Mouse (Mus musculus): Measurements from ENCODE around the gene Itgb5. TPM values are rescaled to one million over a fixed set of nuclear protein-coding genes. Genes with fewer than 3 reads are reported as not detected.

The Itgb5 gene
- 13.8 and 22.0 TPM in 2 replicates for polyA plus RNA-seq (2014; fragmentation: Nextera tagmentation; extraction: Ambion mirVana)

DNA sequence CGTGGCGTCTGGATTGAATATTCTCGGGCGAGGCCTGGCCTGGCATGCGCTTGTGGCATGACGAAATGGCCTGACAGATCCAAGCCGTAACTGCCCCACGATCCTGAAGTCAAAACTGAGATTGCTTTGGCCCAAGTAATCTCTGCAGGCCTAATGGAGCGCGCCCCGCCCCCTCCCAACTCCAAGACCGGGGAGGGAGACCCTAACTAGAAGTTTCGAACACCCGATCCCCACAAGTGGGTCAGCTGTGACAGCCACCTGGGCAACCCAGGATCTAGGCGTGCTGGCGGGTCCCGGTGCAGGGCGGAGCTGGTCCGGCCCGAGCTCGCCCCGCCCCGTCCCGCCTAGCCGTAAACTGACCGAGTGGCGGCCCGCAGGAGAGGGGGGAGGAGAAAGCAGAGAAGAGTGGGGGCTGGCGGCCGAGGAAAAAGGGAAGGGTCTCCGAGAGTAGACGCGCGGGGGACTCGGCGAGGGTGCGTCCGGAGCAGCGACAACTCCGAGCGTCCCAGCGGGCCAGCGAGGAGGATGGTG lies at the start of gene Itgb5:
Gene Itgb5 (plus strand): TSS at position 365 of the 531 bp plus-strand sequence.
- Histone ChIP-seq H3K9me3 (ENCODE audit: control insufficient read depth, low read length) (no peaks in the 10 kb centered on the region), H3K9ac (replicated peaks; ENCODE audit: low read depth, low read length) (peak within 1 kb of the TSS; percentile 55), H3K4me1 (ENCODE audit: control insufficient read depth, insufficient read depth, low read length) (peaks cover 26% of the 10 kb centered on the region; the same call in 1 of the 2 replicates), H3K27ac (ENCODE audit: low read depth, low read length) (0 out of 2 replicates have a peak within 1 kb of the TSS, but pooled peaks have one; percentile 28), H3K27me3 (ENCODE audit: control insufficient read depth, insufficient read depth, low read length) (peaks cover 18% of the 10 kb centered on the region), H3K36me3 (ENCODE audit: control insufficient read depth, insufficient read depth, low read length) (no peaks in the 10 kb centered on the region), H3K4me3 (ENCODE audit: low read depth, low read length) (peak within 1 kb of the TSS; percentile 70), H3K4me2 (ENCODE audit: low read depth, low read length) (peak within 1 kb of the TSS; percentile 99)
- peak; percentile 68 for ATAC-seq (ENCODE audit: low read depth)
- WGBS = under 1% methylated on average over 37 of the region's 43 CpGs

DNA sequence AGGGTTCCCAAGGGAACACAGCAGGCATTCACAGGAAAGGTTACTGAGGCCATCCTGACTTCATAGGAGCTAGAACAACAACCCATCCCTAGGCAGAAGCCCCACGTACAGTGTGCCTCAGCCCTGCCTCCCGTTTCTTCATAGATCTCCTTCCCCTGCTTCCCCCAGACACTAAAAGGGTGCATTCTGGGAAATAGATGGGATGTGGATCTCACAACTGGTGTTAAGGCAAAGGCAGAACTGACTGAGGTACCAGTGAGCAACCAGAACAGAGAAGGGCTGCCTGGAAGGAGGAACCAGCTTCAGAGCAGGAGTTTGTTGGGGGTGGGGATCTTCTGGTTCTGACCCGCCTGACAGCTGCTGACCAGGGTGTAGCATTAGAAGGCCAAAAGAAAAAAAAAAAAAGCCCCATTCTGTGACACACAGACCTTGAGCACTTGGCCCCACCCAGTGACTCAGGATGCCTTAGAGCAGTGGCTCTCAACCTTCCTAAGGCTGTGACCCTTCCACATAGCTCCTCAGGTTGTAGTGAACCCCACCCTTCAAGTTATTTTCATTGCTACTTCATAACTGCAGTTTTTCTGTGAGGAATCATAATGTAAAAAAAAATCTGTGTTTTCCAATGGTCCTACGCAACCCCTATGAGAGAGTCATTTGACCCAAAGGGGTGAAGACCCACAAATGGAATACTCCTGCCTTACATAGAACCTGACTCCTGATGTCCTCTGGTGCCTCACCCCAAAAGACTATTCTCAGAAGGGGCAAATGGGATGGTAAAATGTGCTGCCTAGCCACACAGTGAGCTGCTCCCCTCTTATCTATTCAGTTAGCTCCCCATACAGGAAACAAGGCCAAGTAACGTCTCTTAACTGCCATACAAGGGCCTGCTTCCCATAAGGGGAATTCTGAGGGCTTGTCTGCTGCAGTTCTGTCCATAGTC lies 47.4 kb upstream of the Itgb5 start:
- Histone ChIP-seq H3K27ac (ENCODE audit: low read depth, low read length) (no peak overlapping the region), H3K4me2 (ENCODE audit: low read depth, low read length) (no peak overlapping the region), H3K27me3 (ENCODE audit: control insufficient read depth, insufficient read depth, low read length) (no peaks in the 10 kb centered on the region), H3K36me3 (ENCODE audit: control insufficient read depth, insufficient read depth, low read length) (no peaks in the 10 kb centered on the region), H3K9me3 (ENCODE audit: control insufficient read depth, low read length) (no peaks in the 10 kb centered on the region), H3K9ac (replicated peaks; ENCODE audit: low read depth, low read length) (no peak overlapping the region), H3K4me3 (ENCODE audit: low read depth, low read length) (no peak overlapping the region), H3K4me1 (ENCODE audit: control insufficient read depth, insufficient read depth, low read length) (no peaks in the 10 kb centered on the region)
- no peak for ATAC-seq (ENCODE audit: low read depth)
- WGBS = 75% methylated on average over 5 of the region's 5 CpGs

DNA sequence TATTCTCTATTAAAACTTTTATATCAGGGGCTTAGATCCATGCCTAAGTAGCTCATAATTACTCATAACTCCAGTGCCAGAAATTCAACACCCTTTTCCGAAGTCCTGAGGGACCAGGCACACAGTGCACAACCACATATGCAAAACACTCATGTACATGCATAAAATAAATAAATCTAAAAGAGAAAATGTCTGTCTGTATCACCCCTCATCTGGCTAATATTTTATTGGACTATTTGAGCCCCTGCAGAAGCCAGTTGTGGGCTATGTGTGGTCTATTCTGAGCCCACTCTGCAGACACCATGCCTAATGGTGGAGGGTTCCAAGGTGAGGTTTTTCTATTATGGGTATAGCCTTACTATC lies 46.8 kb upstream of the Itgb5 start:
- H3K4me2 ChIP-seq (ENCODE audit: low read depth, low read length) = no peak overlapping the region
- no peak overlapping the region for H3K27ac ChIP-seq (ENCODE audit: low read depth, low read length)
- H3K9ac ChIP-seq (replicated peaks; ENCODE audit: low read depth, low read length) = no peak overlapping the region
- H3K4me1 ChIP-seq (ENCODE audit: control insufficient read depth, insufficient read depth, low read length) = no peaks in the 10 kb centered on the region
- no peaks in the 10 kb centered on the region for H3K36me3 ChIP-seq (ENCODE audit: control insufficient read depth, insufficient read depth, low read length)
- 94% methylated on average over 1 of the region's 1 CpGs for WGBS
- ATAC-seq (ENCODE audit: low read depth) = no peak
- no peaks in the 10 kb centered on the region for H3K9me3 ChIP-seq (ENCODE audit: control insufficient read depth, low read length)
- H3K27me3 ChIP-seq (ENCODE audit: control insufficient read depth, insufficient read depth, low read length) = no peaks in the 10 kb centered on the region
- no peak overlapping the region for H3K4me3 ChIP-seq (ENCODE audit: low read depth, low read length)

DNA sequence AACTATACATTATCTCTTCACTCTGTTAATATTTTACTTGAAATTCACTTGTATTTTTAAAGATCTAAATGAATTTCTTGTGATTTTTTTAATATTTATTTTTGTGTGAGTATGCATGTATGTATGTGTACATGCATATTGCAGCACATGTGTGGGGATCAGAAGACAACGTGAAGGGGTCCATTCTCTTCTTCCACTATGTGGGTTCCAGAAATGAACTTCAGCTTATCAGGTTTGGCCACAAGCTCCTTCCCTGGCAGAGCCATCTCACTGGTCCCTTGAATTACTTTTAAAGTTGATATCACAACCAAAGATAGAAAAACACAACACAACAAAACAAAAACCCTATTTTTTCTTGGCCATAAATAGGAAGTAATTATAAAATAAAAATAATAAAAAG lies 44.9 kb upstream of the Itgb5 start:
- Histone ChIP-seq H3K36me3 (ENCODE audit: control insufficient read depth, insufficient read depth, low read length) (no peaks in the 10 kb centered on the region), H3K9ac (replicated peaks; ENCODE audit: low read depth, low read length) (no peak overlapping the region), H3K4me1 (ENCODE audit: control insufficient read depth, insufficient read depth, low read length) (no peaks in the 10 kb centered on the region), H3K27ac (ENCODE audit: low read depth, low read length) (no peak overlapping the region), H3K4me3 (ENCODE audit: low read depth, low read length) (no peak overlapping the region), H3K4me2 (ENCODE audit: low read depth, low read length) (no peak overlapping the region), H3K9me3 (ENCODE audit: control insufficient read depth, low read length) (no peaks in the 10 kb centered on the region), H3K27me3 (ENCODE audit: control insufficient read depth, insufficient read depth, low read length) (no peaks in the 10 kb centered on the region)
- no peak for ATAC-seq (ENCODE audit: low read depth)
- WGBS = 95% methylated on average over 1 of the region's 1 CpGs

DNA sequence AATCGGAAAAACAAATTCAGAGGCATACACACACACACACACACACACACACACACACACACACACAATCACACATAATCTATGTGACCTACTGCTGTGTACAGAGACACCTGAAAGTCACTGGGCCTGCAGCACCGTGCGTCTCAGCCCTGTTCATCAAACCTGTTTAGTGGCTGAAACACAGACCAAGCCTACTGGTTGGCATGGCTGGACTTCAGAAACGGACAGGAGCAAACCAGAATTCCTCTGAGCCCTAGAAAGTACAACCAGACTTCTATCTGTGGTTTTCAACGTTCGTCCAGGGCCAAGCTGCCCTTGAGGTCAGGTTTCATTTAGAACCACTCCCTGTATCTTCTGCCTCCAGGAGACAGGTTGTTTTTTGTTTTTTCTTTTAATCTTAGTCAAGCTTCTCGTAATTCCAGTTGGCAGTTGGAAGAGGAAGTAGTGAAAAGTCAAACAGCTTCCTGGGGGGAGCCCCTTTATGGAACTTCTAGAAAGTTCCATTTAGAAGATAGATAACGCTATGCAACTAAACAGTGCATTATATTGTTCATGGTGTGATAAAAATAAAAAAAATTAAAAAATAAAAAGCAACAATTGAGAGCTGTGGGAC lies 44.3 kb upstream of the Itgb5 start:
- 82% methylated on average over 8 of the region's 8 CpGs for WGBS
- H3K4me2 ChIP-seq (ENCODE audit: low read depth, low read length) = no peak overlapping the region
- H3K9me3 ChIP-seq (ENCODE audit: control insufficient read depth, low read length) = no peaks in the 10 kb centered on the region
- H3K27me3 ChIP-seq (ENCODE audit: control insufficient read depth, insufficient read depth, low read length) = no peaks in the 10 kb centered on the region
- ATAC-seq (ENCODE audit: low read depth) = no peak
- H3K9ac ChIP-seq (replicated peaks; ENCODE audit: low read depth, low read length) = no peak overlapping the region
- H3K4me3 ChIP-seq (ENCODE audit: low read depth, low read length) = no peak overlapping the region
- H3K27ac ChIP-seq (ENCODE audit: low read depth, low read length) = no peak overlapping the region
- H3K36me3 ChIP-seq (ENCODE audit: control insufficient read depth, insufficient read depth, low read length) = no peaks in the 10 kb centered on the region
- H3K4me1 ChIP-seq (ENCODE audit: control insufficient read depth, insufficient read depth, low read length) = no peaks in the 10 kb centered on the region

DNA sequence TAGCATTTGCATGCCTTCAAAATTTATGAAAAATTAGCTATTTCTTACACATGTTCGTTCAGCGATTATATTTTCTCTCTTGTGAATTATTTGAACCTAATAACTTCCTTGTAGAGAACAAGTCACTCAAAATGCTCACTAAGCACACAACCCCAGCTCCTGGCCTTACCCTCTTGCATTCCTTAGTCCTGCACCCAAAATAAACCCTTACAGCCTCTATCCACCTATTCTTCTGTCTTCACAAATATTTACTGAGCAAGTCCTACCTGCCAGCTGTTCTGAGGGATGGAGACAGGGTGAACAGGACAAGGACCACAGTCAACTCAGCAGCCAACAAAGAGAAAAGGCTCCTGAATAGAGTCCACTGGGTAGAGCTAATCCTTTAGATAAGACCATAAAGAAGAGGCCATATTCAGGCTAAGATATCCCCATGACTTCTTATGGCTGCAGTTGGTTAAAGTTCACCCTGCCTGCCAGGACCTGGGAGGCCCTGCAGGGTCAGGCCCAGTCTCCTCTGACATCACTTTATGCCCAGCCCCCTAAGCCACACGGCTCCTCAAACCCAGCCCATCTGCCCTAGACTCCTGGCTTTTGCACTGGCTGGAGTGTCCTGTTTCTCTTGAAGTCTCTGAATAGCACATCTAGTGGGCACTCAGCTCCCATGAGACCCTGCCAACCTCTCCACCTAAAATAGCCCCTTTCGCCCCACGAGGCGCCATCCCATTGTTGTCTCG lies 42.6 kb upstream of the Itgb5 start:
- H3K9me3 ChIP-seq (ENCODE audit: control insufficient read depth, low read length) = no peaks in the 10 kb centered on the region
- H3K36me3 ChIP-seq (ENCODE audit: control insufficient read depth, insufficient read depth, low read length) = no peaks in the 10 kb centered on the region
- no peak overlapping the region for H3K4me3 ChIP-seq (ENCODE audit: low read depth, low read length)
- ATAC-seq (ENCODE audit: low read depth) = no peak
- H3K27ac ChIP-seq (ENCODE audit: low read depth, low read length) = no peak overlapping the region
- H3K4me1 ChIP-seq (ENCODE audit: control insufficient read depth, insufficient read depth, low read length) = no peaks in the 10 kb centered on the region
- WGBS = 77% methylated on average over 7 of the region's 7 CpGs
- H3K4me2 ChIP-seq (ENCODE audit: low read depth, low read length) = no peak overlapping the region
- no peaks in the 10 kb centered on the region for H3K27me3 ChIP-seq (ENCODE audit: control insufficient read depth, insufficient read depth, low read length)
- no peak overlapping the region for H3K9ac ChIP-seq (replicated peaks; ENCODE audit: low read depth, low read length)

DNA sequence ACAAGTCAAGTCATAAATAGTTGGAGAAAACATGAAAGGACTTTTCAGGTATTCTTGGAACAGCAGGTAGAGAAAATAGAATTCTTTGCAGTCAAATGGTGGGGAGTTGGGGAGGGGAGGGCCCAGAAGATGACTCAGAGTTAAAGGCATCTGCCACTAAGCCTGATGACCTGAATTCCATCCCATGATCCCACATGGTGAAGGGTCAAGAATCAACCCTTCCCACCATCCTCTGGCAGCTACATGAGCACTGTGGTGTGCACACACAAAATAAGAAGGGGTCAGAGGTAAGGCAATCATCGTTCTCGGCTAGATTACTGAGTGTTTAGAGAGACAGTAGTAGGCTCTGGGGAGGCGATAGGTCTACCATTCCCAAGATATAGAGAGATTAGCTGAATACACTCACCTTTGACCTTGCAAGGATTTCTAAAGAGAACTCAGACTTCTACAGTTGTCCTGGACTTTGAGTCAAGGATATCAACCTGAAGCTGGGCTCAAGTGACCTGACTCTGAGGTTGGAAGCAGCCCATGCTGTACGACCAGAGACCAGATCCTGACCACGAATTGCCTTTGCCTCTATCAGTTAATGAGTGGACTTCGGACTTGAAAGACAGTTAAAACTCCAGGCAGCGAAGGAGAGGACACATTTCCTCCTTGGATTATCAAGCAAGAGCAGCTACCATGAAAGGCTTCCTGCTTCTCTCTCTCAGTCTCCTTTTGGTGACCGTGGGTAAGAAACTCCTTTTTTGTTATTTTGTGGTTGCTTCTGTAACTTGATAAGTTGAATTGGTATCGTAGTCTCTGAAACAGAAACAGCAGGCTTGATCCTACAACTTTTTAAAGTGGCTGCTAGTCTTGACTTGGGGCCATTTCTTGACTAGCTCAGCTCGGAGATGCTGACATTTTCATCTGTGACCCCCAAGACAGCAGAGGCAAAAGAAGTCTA lies 35.3 kb upstream of the Itgb5 start, which contains the start of gene Muc13:
Gene Muc13 (plus strand): TSS at position 192 of the 946 bp plus-strand sequence.
- no peak within 1 kb of the TSS for H3K27ac ChIP-seq (ENCODE audit: low read depth, low read length)
- 91% methylated on average over 10 of the region's 10 CpGs for WGBS
- no peaks in the 10 kb centered on the region for H3K36me3 ChIP-seq (ENCODE audit: control insufficient read depth, insufficient read depth, low read length)
- no peaks in the 10 kb centered on the region for H3K27me3 ChIP-seq (ENCODE audit: control insufficient read depth, insufficient read depth, low read length)
- no peaks in the 10 kb centered on the region for H3K9me3 ChIP-seq (ENCODE audit: control insufficient read depth, low read length)
- H3K4me3 ChIP-seq (ENCODE audit: low read depth, low read length) = no peak within 1 kb of the TSS
- H3K4me2 ChIP-seq (ENCODE audit: low read depth, low read length) = no peak within 1 kb of the TSS
- no peak for ATAC-seq (ENCODE audit: low read depth)
- no peaks in the 10 kb centered on the region for H3K4me1 ChIP-seq (ENCODE audit: control insufficient read depth, insufficient read depth, low read length)
- H3K9ac ChIP-seq (replicated peaks; ENCODE audit: low read depth, low read length) = no peak within 1 kb of the TSS

DNA sequence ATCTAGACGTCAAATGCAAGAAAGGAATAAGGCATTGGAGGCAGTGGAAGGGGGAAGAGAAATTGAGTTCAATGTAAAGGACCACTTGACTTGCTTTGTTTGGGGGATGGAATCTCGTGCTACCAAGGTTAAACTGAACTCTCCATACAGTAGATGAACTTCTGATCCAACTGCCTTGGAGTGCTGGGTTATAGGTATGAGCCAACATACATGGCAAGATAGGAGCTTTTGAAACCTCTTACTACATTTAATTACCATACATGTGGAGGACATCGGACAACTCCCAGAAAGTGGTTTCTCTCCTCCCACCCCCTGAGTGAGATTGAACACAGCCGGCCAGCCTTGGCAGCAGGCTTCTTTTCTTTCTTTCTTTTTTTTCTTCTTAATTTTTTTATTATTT lies 34.4 kb upstream of the Itgb5 start:
- 91% methylated on average over 4 of the region's 4 CpGs for WGBS
- no peaks in the 10 kb centered on the region for H3K27me3 ChIP-seq (ENCODE audit: control insufficient read depth, insufficient read depth, low read length)
- H3K4me3 ChIP-seq (ENCODE audit: low read depth, low read length) = no peak overlapping the region
- no peak overlapping the region for H3K9ac ChIP-seq (replicated peaks; ENCODE audit: low read depth, low read length)
- no peak for ATAC-seq (ENCODE audit: low read depth)
- no peak overlapping the region for H3K27ac ChIP-seq (ENCODE audit: low read depth, low read length)
- no peak overlapping the region for H3K4me2 ChIP-seq (ENCODE audit: low read depth, low read length)
- no peaks in the 10 kb centered on the region for H3K9me3 ChIP-seq (ENCODE audit: control insufficient read depth, low read length)
- H3K4me1 ChIP-seq (ENCODE audit: control insufficient read depth, insufficient read depth, low read length) = no peaks in the 10 kb centered on the region
- H3K36me3 ChIP-seq (ENCODE audit: control insufficient read depth, insufficient read depth, low read length) = no peaks in the 10 kb centered on the region
